Mouse (Mus musculus) bone marrow, adult 2 months (tissue): ENCODE results near the gene Hspa8.

Experiments
- CTCF ChIP-seq: fragments of 200-500 bp; IDR thresholded peaks from 2 replicates; pipeline ENCODE4 v1.5.1; 2011; ENCODE audit warnings: low read length, control low read depth; ENCODE audit not compliant: control insufficient read depth, insufficient read depth
- POLR2A ChIP-seq: fragments of 200-500 bp; IDR thresholded peaks from 2 replicates; pipeline ENCODE4 v1.6.1; 2011; ENCODE audit warnings: low read depth, mild to moderate bottlenecking, control low read depth, low read length, borderline replicate concordance; ENCODE audit not compliant: control insufficient read depth

DNA sequence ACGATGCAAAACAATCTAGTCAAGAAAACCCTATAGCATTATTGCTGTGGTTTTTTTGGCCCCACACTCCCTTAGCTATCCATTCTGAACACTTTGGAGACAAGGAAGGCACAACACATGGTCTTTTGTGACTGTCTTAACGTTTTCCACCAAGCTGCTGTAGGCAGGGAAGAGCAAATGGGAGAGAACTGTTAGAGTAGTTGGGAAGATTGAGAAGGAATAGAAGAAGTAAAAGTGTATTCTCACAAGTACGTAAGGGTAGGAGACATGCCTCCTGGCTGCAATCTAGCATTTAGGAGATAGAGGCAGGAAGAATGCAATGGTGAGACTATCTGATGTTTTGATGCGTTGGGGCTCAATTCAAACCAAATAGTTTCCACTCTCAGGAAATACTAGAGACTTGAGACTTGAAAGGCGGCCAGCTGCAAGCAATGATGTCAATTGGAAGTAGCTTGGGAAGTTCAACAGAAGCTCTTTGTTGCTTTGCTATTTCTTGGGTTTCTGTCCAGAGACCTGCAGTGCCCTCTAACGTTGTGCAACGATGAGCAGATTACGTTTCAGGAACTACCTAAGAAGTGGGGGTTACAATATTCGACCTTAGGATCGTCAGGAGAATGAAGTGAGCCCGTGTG lies 6.6 kb downstream of the Hspa8 start:
- TF ChIP-seq CTCF, result no peak
- no peak for TF ChIP-seq POLR2A
